Mouse (Mus musculus) limb, embryonic 10.5 days (tissue): ENCODE measurements around the gene Stx5a. TPM values are rescaled to one million over a fixed set of nuclear protein-coding genes. Genes with fewer than 3 reads are reported as not detected.

ENCODE experiments used
- DNase-seq: peaks from one replicate; pipeline ENCODE4 v3.0.0-alpha.2; 2017; ENCODE audit warnings: low spot score
- H3K27ac ChIP-seq: fragments of 300-500 bp; sonication (generic); 2 replicates; pipeline ENCODE4 v1.5.1; 2016; ENCODE audit warnings: mild to moderate bottlenecking
- H3K27me3 ChIP-seq: fragments of 300-500 bp; sonication (generic); 2 replicates; pipeline ENCODE4 v1.6.1; 2016; ENCODE audit warnings: low read depth, mild to moderate bottlenecking; ENCODE audit not compliant: poor library complexity, severe bottlenecking
- H3K36me3 ChIP-seq: fragments of 300-500 bp; sonication (generic); 2 replicates; pipeline ENCODE4 v1.6.1; 2016; ENCODE audit warnings: mild to moderate bottlenecking, moderate library complexity
- H3K4me1 ChIP-seq: fragments of 300-500 bp; sonication (generic); 2 replicates; pipeline ENCODE4 v1.6.1; 2016
- H3K4me3 ChIP-seq: fragments of 300-500 bp; sonication (generic); 2 replicates; pipeline ENCODE4 v1.5.1; 2016; ENCODE audit warnings: mild to moderate bottlenecking, moderate library complexity
- H3K9me3 ChIP-seq: fragments of 300-500 bp; sonication (generic); replicated peaks from 2 replicates; pipeline ENCODE4 v1.6.1; 2016; ENCODE audit warnings: mild to moderate bottlenecking
- whole genome bisulfite sequencing: fragments of 180-500 bp; shearing (Covaris S2); methylation state at CpG from one replicate; pipeline ENCODE4 v1.1.7; 2016; 5-methylcytosine and 5-hydroxymethylcytosine counted together
- polyA plus RNA-seq: library from polyadenylated mRNA; unstranded; fragments of >200 nt; fragmentation: Nextera tagmentation; extraction: Ambion mirVana; gene quantifications from 2 replicates; pipeline ENCODE4 v1.2.1, GENCODE M21; 2016

Gene Stx5a
- polyA plus RNA-seq, 1 experiment from 2014 or later, result 134 TPM

DNA sequence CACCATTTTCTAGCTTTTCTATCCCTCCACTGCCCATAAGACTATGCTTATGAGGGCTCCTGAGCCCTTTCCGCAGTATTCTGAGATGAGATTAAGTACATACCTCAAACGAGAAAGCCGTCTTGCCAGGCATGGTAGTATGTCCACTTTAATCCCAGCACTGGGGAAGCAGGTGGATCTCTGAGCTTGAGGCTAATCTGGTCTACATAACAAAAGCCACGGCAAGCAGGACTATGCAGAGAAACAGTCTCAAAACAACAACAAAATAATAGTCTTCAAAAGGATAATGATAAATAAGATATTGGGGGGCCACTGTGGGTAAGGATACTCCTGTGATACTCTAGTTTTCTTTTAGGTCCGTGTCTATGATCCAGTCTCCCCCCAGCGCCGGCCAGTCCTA, 2.3 kb upstream of the Stx5a start:
- Histone ChIP-seq H3K27me3 (no peaks in the 10 kb centered on the region), H3K4me1 (peaks cover 29% of the 10 kb centered on the region), H3K4me3 (no peak overlapping the region), H3K36me3 (peaks cover 54% of the 10 kb centered on the region), H3K27ac (no peak overlapping the region), H3K9me3 (no peaks in the 10 kb centered on the region)
- no peak for DNase-seq
- 92% methylated on average over 7 of the region's 7 CpGs for WGBS

DNA sequence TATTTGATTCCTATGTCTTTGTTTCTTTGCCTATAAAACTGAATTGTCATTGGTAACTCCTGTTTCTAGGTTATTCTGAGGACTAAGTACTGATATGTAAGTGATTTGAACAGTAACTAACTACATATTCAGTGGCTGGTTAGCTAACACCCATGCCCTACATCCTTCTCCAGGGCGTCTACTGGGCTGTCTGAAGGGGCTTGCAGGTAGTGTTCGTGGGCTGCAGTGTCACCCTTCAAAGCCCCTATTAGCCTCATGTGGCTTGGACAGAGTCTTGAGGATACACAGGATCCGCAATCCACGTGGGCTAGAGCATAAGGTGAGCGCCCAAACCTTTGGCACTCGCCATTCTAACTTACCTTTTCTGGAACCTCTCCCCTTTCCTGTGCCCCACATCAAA, 1.6 kb upstream of the Stx5a start:
- DNase-seq, result no peak
- Histone ChIP-seq H3K36me3 (peaks cover 61% of the 10 kb centered on the region), H3K27me3 (no peaks in the 10 kb centered on the region), H3K9me3 (no peaks in the 10 kb centered on the region), H3K4me1 (peaks cover 29% of the 10 kb centered on the region), H3K4me3 (no peak overlapping the region), H3K27ac (no peak overlapping the region)
- WGBS, result 88% methylated on average over 6 of the region's 6 CpGs

DNA sequence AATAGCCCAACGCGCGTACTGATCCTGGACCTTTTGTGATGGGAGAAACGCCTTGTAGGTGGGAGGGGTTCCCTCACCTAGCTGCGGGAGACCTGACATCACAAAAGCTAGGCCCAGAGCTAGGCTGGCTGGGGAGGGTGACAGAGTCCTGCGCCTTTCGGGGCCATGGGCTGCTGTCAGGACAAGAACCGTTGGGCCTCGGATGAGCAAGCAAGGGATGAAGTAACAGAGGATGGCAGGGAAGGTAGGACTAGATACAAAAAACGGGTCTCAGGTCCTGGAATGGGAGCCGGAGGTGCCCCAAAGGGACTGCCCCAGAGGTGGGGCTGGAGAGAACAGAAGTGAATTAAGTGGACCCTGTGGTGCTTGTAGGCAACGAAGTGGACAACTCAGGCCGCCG, 610 bp upstream of the Stx5a start, which contains the start of gene 1700092M07Rik:
TSS of gene 1700092M07Rik (plus strand) at position 116 of the 400 bp plus-strand sequence.
- WGBS, result 75% methylated on average over 14 of the region's 14 CpGs
- Histone ChIP-seq H3K4me1 (peaks cover 24% of the 10 kb centered on the region), H3K27me3 (no peaks in the 10 kb centered on the region), H3K36me3 (peaks cover 71% of the 10 kb centered on the region), H3K9me3 (no peaks in the 10 kb centered on the region), H3K4me3 (peak within 1 kb of the TSS; percentile 87), H3K27ac (peak within 1 kb of the TSS; percentile 95)
- DNase-seq, result no peak

DNA sequence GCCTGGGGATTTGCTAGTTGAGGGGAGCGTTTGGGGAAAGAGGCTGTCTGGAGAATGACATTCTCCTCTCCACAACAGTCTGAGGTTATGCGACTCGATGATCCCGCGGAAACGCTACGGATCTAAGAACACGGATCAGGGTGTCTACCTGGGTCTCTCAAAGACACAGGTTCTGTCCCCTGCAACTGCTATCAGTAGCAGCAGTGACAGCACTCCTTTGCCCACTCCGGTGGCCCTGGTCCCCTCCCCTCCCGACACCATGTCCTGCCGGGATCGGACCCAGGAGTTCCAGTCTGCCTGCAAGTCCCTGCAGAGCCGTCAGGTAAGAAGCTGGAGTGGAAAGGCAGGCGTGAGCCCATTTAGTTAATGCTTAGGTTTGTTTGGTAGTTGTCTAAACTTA, 963 bp downstream of the Stx5a start:
- peak overlapping the region; percentile 87 for H3K4me3 ChIP-seq
- peaks cover 21% of the 10 kb centered on the region for H3K4me1 ChIP-seq
- no peak for DNase-seq
- H3K9me3 ChIP-seq, result no peaks in the 10 kb centered on the region
- H3K27ac ChIP-seq, result peak overlapping the region; percentile 95
- peaks cover 84% of the 10 kb centered on the region for H3K36me3 ChIP-seq
- 20% methylated on average over 14 of the region's 14 CpGs for WGBS
- H3K27me3 ChIP-seq, result no peaks in the 10 kb centered on the region

DNA sequence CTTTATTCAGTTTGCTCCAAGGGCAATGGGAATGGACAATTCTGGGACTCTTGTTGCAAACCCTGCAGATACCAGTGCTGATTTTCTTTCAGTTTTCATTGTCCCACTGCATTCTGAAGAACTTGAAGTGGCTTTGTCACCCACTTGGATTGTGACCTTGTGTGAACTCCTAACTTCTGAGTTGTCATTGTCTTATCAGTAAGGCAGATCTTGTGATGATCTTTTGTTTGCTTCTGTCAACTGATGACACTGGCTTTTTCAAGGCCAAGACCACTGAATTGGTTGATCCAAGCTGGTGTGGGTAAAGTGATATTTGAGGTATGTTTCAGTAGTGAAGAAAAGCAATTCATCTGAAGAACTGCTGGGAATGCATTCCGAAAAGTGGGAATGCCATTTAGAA, 4.2 kb downstream of the Stx5a start:
- H3K27me3 ChIP-seq, result no peaks in the 10 kb centered on the region
- no peak overlapping the region for H3K27ac ChIP-seq
- H3K4me3 ChIP-seq, result no peak overlapping the region
- no peak for DNase-seq
- WGBS, result 97% methylated on average over 1 of the region's 1 CpGs
- no peaks in the 10 kb centered on the region for H3K9me3 ChIP-seq
- H3K4me1 ChIP-seq, result peaks cover 19% of the 10 kb centered on the region
- peaks cover 84% of the 10 kb centered on the region for H3K36me3 ChIP-seq

DNA sequence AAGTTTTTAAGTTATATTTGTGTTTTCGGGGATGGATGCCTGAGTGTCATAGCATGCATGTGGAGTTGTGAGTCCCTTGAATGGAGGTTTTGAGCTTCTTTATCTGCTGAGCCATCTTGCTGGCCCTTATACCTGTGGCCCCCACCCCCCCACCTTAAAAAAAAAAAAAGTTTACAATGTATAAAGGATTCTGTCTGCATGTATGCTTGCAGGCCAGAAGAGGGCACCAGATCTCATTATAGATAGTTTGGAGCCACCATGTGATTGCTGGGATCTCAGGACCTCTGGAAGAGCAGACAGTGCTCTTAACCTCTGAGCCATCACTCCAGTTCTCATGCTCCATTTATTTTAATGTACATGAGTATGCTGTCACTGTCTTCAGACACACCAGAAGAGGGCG, 6.2 kb downstream of the Stx5a start:
- DNase-seq, result no peak
- no peaks in the 10 kb centered on the region for H3K27me3 ChIP-seq
- no peak overlapping the region for H3K27ac ChIP-seq
- no peak overlapping the region for H3K4me3 ChIP-seq
- WGBS, result 75% methylated on average over 2 of the region's 2 CpGs
- peaks cover 96% of the 10 kb centered on the region for H3K36me3 ChIP-seq
- peaks cover 9% of the 10 kb centered on the region for H3K4me1 ChIP-seq
- no peaks in the 10 kb centered on the region for H3K9me3 ChIP-seq

DNA sequence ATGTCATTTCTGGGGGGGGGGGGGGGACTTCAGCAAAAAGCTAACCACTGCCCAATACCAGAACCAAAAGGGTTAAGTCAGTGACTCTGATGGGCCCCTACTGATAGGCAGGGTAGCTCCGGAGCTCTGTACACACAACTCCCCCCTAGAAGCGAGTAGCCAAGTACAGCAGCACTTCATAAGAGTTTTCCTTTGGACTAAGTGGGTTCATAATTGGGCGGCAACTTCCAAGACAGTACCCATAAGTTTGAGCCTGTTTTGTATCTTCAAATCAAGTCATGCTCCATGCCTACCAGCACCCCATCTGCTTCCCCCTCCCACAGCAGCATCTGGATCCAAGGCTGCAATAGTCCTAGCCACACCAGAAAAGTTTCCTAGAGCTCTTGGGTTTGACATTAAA, 14.4 kb downstream of the Stx5a start:
- Histone ChIP-seq H3K36me3 (peaks cover 62% of the 10 kb centered on the region), H3K27me3 (no peaks in the 10 kb centered on the region), H3K27ac (no peak overlapping the region), H3K4me3 (0 out of 2 replicates have a peak overlapping the region, but pooled peaks have one; percentile 95), H3K9me3 (no peaks in the 10 kb centered on the region), H3K4me1 (peaks cover 14% of the 10 kb centered on the region)
- 89% methylated on average over 3 of the region's 3 CpGs for WGBS
- DNase-seq, result no peak

DNA sequence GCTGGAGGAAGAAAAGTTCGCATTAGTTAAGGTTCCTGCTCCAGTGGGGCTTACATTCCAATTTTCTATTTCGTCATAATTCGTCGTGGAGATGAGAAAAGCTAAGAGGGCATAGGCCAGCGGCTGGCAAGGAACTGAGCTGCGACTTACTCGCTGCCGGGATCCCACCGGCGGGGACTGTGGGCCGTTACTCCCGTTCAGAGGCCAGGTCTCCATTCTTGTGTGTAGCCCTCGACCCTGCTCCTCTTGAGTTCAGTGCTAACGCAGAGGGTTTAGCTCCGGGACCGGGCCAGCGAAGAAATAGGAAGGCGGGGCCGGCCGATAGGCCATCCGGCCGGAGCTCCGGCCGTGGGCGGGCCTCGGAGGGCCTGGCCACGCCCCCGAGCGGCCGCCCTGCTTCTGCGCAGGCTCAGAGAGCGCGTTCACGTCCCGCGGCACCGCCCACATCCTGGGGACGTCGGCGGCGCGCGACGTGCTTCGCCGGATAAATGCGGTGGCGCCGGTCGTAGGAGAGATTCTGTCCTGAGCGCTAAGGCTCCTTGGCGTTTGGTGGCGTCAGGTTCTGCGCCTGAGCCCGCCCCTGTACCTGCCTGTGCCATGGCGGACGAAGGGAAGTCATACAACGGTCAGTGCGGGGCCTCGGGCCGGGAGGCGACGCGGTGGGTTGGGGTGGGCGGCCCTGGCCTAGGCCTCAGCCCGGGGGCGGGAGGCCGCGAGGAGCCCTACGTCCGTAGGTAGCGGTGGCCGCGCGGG, 15.6 kb downstream of the Stx5a start, which contains the start of gene Nxf1:
TSS of gene Nxf1 (plus strand) at position 439 of the 753 bp plus-strand sequence.
- Histone ChIP-seq H3K4me1 (peaks cover 14% of the 10 kb centered on the region), H3K36me3 (peaks cover 63% of the 10 kb centered on the region), H3K4me3 (peak within 1 kb of the TSS; percentile 95), H3K27ac (peak within 1 kb of the TSS; percentile 91), H3K27me3 (no peaks in the 10 kb centered on the region), H3K9me3 (no peaks in the 10 kb centered on the region)
- peak; percentile 96 for DNase-seq
- WGBS, result under 1% methylated on average over 75 of the region's 75 CpGs

DNA sequence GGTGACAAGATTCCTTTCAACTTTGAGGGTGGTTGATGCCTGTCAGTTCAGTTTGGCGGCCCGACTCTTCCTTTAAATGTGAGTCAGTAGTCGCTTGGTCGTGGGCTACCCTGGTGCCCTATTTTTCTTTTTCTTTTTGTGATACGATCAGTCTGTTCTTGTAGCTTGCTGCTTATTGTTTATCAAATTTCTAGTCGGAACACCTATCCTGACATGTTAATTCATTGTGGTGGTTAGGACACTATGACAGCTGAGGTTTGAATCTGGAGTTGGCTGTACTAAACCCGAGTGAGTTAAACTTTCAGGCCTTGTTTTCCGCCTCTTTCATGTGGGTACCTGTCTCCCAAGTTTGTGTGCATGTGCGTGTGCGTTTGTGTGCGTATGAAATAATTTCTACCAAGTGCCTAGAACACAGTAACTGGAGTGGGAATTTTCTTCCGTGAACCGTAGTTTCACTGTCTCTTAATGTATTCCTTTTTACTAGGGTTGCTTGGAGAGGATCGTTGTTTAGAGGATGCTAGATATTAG, 16.3 kb downstream of the Stx5a start:
- Histone ChIP-seq H3K36me3 (peaks cover 63% of the 10 kb centered on the region), H3K27ac (peak overlapping the region; percentile 91), H3K9me3 (no peaks in the 10 kb centered on the region), H3K4me1 (peaks cover 14% of the 10 kb centered on the region), H3K4me3 (peak overlapping the region; percentile 95), H3K27me3 (no peaks in the 10 kb centered on the region)
- WGBS, result 10% methylated on average over 14 of the region's 14 CpGs
- DNase-seq, result no peak

DNA sequence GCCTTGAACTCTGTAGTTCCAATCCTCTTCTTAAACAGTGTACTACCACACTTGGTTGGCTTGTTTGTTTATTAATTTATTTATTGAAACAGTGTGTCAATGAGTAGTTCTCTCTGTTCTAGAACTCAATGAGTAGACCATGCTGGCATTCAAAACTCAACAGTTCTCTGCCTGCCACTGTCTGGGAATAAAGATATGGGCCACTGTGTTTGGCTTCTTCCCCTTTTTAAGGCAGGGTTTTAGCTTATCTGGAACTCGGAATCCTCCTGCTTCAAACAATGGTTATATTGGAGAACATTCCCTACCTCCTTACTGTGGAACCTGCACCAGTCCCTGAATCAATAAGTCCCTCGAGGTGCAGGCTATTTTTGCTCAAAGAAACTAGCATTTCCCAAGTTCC, 17.7 kb downstream of the Stx5a start:
- 97% methylated on average over 2 of the region's 2 CpGs for WGBS
- 0 out of 2 replicates have a peak overlapping the region, but pooled peaks have one; percentile 95 for H3K4me3 ChIP-seq

DNA sequence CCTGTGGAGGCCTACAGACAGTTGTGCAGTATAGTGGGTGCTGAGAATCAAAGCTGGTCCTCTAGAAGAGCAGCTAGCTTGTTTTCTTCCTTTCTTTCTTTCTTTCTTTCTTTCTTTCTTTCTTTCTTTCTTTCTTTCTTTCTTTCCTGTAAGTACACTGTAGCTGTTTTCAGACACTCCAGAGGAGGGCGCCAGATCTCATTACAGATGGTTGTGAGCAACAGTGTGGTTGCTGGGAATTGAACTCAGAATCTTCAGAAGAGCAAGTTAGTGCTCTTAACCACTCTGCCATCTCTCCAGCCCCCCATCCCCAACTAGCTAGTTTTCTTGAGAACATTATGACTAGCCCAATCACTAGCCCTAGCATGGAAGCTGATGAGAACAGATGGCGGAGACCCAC, 19.5 kb downstream of the Stx5a start:
- Histone ChIP-seq H3K4me1 (peaks cover 14% of the 10 kb centered on the region), H3K36me3 (peaks cover 63% of the 10 kb centered on the region), H3K4me3 (no peak overlapping the region), H3K27ac (no peak overlapping the region), H3K27me3 (no peaks in the 10 kb centered on the region), H3K9me3 (peaks cover 5% of the 10 kb centered on the region; the same call in 1 of the 2 replicates)
- 93% methylated on average over 2 of the region's 2 CpGs for WGBS
- no peak for DNase-seq

More for the DNA sequence above, 17.7 kb downstream of the Stx5a start:
- Histone ChIP-seq H3K36me3 (peaks cover 63% of the 10 kb centered on the region), H3K27me3 (no peaks in the 10 kb centered on the region), H3K27ac (no peak overlapping the region), H3K9me3 (no peaks in the 10 kb centered on the region), H3K4me1 (peaks cover 14% of the 10 kb centered on the region)
- no peak for DNase-seq

DNA sequence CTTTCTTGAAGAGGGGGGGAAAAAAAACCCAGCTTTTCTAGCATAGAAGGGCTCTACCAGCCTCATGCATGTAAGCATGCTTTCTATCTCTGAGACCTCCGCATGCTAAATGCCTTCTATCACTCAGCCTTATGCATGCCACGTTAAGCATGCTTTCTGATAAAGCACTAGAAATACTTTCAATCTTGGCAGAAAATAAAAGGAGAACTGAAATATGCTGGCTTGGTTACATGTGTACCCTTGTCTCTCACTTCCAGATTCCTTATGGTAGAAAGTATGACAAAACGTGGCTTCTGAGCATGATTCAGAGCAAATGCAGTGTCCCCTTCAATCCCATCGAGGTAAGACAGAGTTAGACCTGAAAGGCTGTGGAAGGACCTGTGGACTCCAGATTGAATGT, 22.1 kb downstream of the Stx5a start:
- H3K4me1 ChIP-seq, result peaks cover 5% of the 10 kb centered on the region
- no peak for DNase-seq
- H3K9me3 ChIP-seq, result peaks cover 5% of the 10 kb centered on the region; the same call in 1 of the 2 replicates
- H3K4me3 ChIP-seq, result no peak overlapping the region
- WGBS, result 94% methylated on average over 4 of the region's 4 CpGs
- H3K36me3 ChIP-seq, result peaks cover 85% of the 10 kb centered on the region
- no peak overlapping the region for H3K27ac ChIP-seq
- H3K27me3 ChIP-seq, result no peaks in the 10 kb centered on the region

DNA sequence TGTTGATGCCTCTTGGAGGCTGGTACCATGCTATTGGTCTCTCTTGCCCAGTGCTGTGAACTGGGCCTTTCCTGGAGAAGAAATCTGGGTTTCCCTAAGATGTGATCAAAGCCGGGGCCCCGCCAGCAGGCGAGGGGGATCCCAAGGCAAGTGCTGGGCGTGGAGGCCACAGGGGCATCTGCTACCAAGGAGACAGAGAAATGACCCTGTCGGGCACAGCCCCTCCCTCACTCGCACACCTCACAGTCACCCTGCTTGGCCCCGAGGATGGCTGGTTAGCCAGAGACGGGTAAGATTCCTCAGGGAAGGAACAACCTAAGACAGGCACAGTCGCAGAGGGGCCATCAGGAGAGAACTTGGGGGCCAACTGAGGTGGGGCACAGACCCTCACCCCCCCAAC, 24.3 kb downstream of the Stx5a start:
- no peak for DNase-seq
- H3K4me3 ChIP-seq, result no peak overlapping the region
- H3K9me3 ChIP-seq, result peaks cover 5% of the 10 kb centered on the region; the same call in 1 of the 2 replicates
- H3K27me3 ChIP-seq, result no peaks in the 10 kb centered on the region
- 97% methylated on average over 9 of the region's 9 CpGs for WGBS
- no peaks in the 10 kb centered on the region for H3K4me1 ChIP-seq
- H3K36me3 ChIP-seq, result peaks cover 100% of the 10 kb centered on the region
- H3K27ac ChIP-seq, result no peak overlapping the region
